Mouse (Mus musculus) monocyte, adult 2 months (primary cell): Measurements from ENCODE around the gene Grik4.

Experiments used
- DNase-seq, 2 experiments: peaks; one replicate each; pipeline ENCODE4 v3.0.0; 2022; ENCODE audit warnings: low spot score in 2 of 2, low read depth in 1 of 2

The Grik4 gene

GRCm38 (mm10) chr9:42686104-42686503 lies 258.2 kb downstream of the Grik4 start:
- no peak for DNase-seq

GRCm38 (mm10) chr9:42674017-42674412 lies 270.3 kb downstream of the Grik4 start:
- no peak for DNase-seq

- DNase-seq, result no peak
Measured at GRCm38 (mm10) chr9:42673385-42674016, 270.8 kb downstream of the Grik4 start.

DNA sequence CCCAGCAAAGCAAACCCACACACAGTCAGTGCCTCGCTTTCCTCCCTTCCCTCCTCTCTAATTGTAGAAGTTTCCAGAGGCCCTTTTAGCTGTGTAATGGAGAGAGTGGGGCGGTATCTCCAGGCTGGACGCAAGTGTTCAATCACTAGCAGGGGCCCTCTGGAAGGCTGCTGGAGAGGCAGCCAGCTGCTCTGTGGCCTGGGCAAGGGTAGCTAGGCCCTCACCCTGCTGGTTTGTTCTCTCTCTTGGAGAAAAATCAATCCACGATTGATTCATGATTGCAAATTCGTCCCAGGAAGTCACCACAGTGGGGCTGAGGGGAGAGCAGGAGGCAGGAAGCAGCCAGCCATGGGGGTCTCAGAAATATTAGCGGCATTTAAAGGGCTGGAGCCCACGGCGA lies 271.3 kb downstream of the Grik4 start:
- no peak for DNase-seq

DNA sequence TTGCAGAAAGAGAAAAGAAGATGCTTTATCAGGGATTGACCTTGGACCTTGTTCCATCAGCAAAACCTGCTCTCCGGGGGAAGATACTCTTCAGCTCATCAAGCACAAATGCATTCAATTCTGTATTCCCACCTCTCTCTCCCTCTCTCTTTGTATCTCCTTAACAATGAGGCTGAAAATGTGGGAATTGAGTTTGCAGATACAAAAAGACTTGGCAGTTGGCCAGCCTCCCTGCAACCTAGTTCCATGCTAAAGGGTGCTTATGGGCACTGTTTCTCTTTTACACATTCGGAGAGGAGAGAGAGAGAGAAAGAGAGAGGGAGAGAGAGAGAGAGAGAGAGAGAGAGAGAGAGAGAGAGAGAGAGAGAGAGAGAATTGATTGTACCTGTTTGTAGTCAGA lies 273.7 kb downstream of the Grik4 start:
- DNase-seq, result no peak

- DNase-seq, result no peak
Measured at GRCm38 (mm10) chr9:42661481-42661880, 282.8 kb downstream of the Grik4 start.

- DNase-seq, result no peak
Measured at GRCm38 (mm10) chr9:42652756-42653155, 291.5 kb downstream of the Grik4 start.

- no peak for DNase-seq
Measured at GRCm38 (mm10) chr9:42652309-42652708, 292.0 kb downstream of the Grik4 start.

DNA sequence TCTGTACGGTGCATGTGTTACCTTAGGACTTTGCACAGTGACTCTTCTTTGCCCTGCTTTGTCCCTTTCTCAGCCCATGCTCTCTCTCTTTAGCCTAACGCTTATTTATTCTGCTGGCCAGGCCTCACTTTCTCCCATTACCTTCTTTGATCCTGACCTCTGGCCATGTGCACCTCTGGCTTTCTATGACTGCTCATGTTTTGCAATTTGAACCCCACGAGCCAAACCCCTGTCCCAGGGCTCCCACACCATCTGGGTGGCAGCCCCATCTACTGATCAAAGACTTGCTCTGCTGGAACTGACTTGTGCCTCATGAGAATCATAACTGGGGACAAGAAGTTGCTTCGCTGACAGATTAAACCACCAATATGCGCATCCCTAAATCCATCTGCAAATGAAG lies 294.4 kb downstream of the Grik4 start:
- DNase-seq, result no peak

DNA sequence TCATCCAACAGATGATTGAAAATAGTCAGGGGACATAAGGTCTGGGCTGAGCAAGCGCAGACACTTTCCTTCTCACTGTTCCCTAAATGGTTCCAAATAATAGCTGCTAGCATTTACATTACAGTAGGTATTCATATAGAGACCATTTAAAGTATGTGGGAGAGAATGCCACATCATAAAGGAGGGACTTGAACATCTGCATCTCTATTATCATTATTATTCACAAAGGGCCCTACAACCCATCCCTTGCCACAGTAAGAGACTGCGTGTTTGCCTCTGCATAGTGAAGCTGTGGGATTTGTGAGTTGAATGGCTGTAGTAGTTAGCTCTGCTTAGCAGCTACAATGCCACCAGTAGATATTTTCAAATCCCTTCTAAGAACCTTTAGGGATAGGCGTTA lies 296.2 kb downstream of the Grik4 start:
- no peak for DNase-seq

GRCm38 (mm10) chr9:42647596-42647995 lies 296.7 kb downstream of the Grik4 start:
- no peak for DNase-seq

- no peak for DNase-seq
Measured at GRCm38 (mm10) chr9:42646821-42647220, 297.5 kb downstream of the Grik4 start.

GRCm38 (mm10) chr9:42645161-42645560 lies 299.1 kb downstream of the Grik4 start:
- DNase-seq, result no peak

- DNase-seq, result no peak
Measured at GRCm38 (mm10) chr9:42642821-42643220, 301.5 kb downstream of the Grik4 start.

DNA sequence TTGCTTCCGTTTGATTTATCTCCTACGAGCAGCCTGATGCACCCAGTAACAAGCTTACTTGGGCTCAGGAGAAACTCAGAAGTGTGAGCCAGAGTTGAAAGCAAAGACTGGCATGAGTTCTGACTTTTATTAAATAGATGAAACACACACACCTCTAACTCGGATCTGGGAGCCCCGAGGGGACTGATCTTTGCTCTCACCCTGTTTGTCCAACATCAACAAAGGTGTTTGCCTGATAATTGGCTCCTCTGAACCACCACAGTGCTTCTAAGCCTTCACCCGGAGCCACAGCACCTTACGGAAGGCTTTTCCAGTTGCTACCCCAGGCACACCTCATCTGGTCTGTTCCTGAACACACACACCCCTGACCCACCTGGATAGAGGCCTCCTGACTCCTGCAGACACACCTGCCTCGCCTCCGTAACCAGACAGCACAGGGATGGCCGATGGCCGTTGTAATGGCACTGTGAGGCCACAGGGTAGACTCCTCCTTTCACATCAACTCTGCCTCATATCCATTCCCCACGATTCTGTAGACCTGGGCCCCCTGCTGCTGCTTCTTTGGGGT lies 302.7 kb downstream of the Grik4 start:
- no peak for DNase-seq

DNA sequence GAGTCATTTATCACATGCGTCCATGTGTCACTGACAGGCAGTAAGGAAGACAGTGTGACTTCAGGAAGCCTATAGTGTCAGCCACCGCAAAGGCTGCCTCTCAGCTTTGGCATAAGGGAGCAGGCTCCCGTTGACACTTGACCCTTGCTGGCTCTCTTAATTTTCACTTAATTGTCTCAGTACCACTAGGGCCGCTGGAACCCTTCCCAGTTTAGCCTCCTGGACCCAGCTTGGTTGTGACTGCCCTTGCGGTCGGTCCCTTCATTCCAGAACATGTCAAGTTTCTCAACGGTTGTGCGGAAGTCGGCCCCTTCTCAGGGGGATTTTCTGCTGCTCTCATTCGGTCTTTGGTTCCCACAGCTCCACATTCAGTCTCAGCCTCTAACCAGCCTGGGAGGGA lies 307.8 kb downstream of the Grik4 start:
- no peak for DNase-seq

DNA sequence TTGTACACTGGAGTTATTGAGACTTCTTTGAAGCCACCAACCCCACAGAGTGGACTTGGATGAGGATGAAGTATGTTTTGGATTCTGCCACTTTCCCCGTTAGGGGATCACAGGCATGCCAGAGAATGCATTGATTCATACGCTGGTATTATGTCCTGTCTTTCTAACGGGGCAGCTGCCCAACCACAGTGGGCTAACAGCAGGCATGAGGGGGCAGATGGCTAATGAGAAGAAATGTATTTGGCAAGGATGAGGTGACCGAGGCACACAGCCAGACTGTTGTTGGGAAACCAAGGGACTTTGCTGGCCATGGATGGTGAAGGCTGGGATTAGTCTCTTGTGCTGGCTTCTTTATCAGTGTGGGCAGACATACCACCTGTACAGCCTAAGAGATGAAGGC lies 312.8 kb downstream of the Grik4 start:
- DNase-seq, result no peak

- no peak for DNase-seq
Measured at GRCm38 (mm10) chr9:42627634-42628033, 316.7 kb downstream of the Grik4 start.

DNA sequence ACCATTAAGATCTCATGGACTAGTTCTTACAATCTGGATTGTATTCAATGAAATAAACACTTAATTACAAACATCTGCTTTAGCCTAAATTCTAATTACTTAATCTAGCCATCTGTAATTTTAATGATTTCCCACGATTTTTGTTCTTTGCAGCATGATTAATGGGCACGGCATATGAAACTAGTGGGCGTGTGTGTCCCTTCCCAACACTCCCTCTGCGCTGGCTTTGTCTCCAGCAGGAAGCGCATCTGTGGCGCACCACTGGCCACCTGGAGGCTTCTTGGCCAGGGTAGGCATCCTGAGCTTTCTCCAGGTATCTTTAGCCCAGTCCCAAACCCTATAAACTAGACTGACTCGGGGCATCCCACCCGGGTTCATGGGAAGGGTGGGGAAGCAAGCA lies 317.1 kb downstream of the Grik4 start:
- DNase-seq, result no peak

GRCm38 (mm10) chr9:42626226-42626775 lies 318.0 kb downstream of the Grik4 start:
- no peak for DNase-seq

GRCm38 (mm10) chr9:42614409-42614808 lies 329.9 kb downstream of the Grik4 start:
- DNase-seq, result no peak

DNA sequence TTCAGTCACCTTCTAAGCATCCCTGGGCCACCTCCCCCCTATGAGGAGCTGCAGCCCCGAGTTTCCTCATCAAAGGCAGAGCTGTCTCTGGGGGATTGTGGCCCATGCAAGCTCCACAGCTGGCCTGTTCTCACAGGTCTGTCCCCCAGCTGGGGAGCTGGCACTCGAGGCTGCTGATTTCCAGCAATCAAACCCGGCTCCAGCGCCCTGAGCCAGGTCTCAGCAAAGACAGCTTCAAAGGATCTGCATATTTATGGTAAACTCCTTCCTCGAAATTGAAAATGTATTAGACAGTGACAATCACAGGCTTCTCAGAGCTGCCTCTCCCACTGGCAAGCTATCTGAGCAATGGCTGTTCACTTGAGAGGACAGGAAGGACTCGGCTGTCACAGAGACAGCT lies 330.5 kb downstream of the Grik4 start:
- no peak for DNase-seq

- DNase-seq, result no peak
Measured at GRCm38 (mm10) chr9:42612482-42612991, 331.8 kb downstream of the Grik4 start.
